Mouse (Mus musculus) neural tube, embryonic 15.5 days (tissue): ENCODE data around the gene Bik. TPM values are rescaled to one million over a fixed set of nuclear protein-coding genes. Genes with fewer than 3 reads are reported as not detected.

ENCODE experiments used
- ATAC-seq: fragments of 200-750 bp; cut with Nextera tagmentation; 2 replicates; pipeline ENCODE4 v1.8.0; 2017; ENCODE audit warnings: mild to moderate bottlenecking, moderate TSS enrichment, moderate library complexity; ENCODE audit not compliant: low FRiP score
- H3K27ac ChIP-seq: fragments of 300-500 bp; sonication (generic); replicated peaks from 2 replicates; pipeline ENCODE4 v1.5.1; 2015; ENCODE audit warnings: mild to moderate bottlenecking, inconsistent platforms
- H3K27me3 ChIP-seq: fragments of 300-500 bp; sonication (generic); replicated peaks from 2 replicates; pipeline ENCODE4 v1.6.1; 2015; ENCODE audit warnings: inconsistent platforms
- H3K36me3 ChIP-seq: fragments of 300-500 bp; sonication (generic); 2 replicates; pipeline ENCODE4 v1.6.1; 2015; ENCODE audit warnings: inconsistent platforms
- H3K4me1 ChIP-seq: fragments of 300-500 bp; sonication (generic); 2 replicates; pipeline ENCODE4 v1.6.1; 2015; ENCODE audit warnings: inconsistent platforms
- H3K4me2 ChIP-seq: fragments of 300-500 bp; sonication (generic); 2 replicates; pipeline ENCODE4 v1.6.1; 2015; ENCODE audit warnings: inconsistent platforms, mild to moderate bottlenecking, moderate library complexity
- H3K4me3 ChIP-seq: fragments of 300-500 bp; sonication (generic); replicated peaks from 2 replicates; pipeline ENCODE4 v1.5.1; 2015; ENCODE audit warnings: mild to moderate bottlenecking, inconsistent platforms
- H3K9ac ChIP-seq: fragments of 300-500 bp; sonication (generic); replicated peaks from 2 replicates; pipeline ENCODE4 v1.6.1; 2015; ENCODE audit warnings: mild to moderate bottlenecking, inconsistent platforms
- H3K9me3 ChIP-seq: fragments of 300-500 bp; sonication (generic); replicated peaks from 2 replicates; pipeline ENCODE4 v1.6.1; 2016; ENCODE audit warnings: inconsistent platforms
- WGBS: fragments of 180-500 bp; shearing (Covaris S2); methylation state at CpG from one replicate; pipeline ENCODE4 v1.1.7; 2015; ENCODE audit warnings: mixed read lengths; 5-methylcytosine and 5-hydroxymethylcytosine counted together
- polyA plus RNA-seq: library from polyadenylated mRNA; unstranded; fragments of >200 nt; fragmentation: Nextera tagmentation; extraction: Ambion mirVana; gene quantifications from 2 replicates; pipeline ENCODE4 v1.2.1, GENCODE M21; 2015

Gene Bik
- 0.75 and 1.2 TPM in 2 replicates for polyA plus RNA-seq

DNA sequence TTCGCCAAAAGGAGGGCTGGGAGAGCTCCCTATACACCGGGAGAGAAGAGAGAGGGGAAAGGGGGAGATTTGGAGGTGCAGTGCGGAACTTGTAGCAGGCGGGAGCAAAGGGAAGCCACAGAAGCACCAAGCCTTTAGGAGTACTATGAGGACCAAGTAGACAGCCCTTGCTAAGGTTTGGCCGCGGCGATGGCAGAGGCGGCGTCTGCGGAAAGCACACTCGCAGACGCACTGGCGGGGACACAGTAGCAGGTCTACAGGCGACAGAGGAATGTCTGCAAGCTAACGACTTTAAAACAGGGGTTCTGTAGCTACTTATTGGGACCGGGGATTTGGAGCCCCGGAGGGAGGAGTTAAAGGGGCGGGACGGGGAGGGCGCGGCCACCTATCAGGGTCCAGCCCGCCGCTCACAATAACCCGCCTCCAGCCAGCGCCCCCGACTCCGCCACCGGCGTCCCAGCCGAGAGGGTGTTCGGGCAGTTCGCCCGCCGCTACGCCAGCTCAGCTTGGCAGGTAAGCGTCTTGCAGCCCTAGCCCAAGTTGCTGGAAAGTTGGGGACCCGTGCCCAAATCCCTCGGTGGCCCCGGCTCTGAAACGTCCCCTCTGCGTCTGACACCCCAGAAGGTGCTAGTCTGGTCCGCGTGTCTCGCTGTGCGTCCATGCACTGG lies at the start of gene Bik:
Gene Bik, plus strand, starts transcription at position 439 of the 668 bp plus-strand sequence.
- Histone ChIP-seq H3K27me3 (peaks cover 49% of the 10 kb centered on the region), H3K27ac (no peak within 1 kb of the TSS), H3K9me3 (no peaks in the 10 kb centered on the region), H3K4me3 (peak within 1 kb of the TSS; percentile 46), H3K4me1 (peaks cover 23% of the 10 kb centered on the region), H3K36me3 (no peaks in the 10 kb centered on the region), H3K9ac (peak within 1 kb of the TSS; percentile 15; the same call in 1 of the 2 replicates), H3K4me2 (peak within 1 kb of the TSS; percentile 90)
- ATAC-seq: no peak; the same call in 1 of the 2 replicates
- WGBS: under 1% methylated on average over 45 of the region's 45 CpGs

DNA sequence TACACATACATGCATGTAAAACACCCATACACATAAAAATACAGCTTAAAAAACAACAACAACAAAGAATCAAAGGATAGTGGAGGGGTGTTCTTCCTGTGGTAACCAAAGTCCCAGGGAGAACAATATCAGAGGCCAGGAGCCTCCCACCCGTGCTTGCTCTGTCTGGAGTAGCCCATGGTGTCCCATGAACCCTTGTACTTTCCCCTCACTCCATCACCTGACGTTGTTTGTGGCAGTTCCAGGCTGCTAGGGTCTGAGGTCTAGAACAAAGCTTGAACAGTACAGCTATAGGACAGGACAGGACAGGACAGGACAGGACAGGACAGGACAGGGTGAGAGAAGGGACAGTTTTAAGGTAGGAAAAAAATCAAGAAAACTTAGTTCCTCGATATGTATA lies 48.6 kb upstream of the Bik start:
- ATAC-seq: no peak
- Histone ChIP-seq H3K4me1 (no peaks in the 10 kb centered on the region), H3K27me3 (no peaks in the 10 kb centered on the region), H3K4me3 (no peak overlapping the region), H3K27ac (no peak overlapping the region), H3K4me2 (no peak overlapping the region), H3K36me3 (0 out of 2 replicates have a peak, but pooled peaks cover 5% of the 10 kb centered on the region), H3K9ac (no peak overlapping the region), H3K9me3 (no peaks in the 10 kb centered on the region)
- 66% methylated on average over 3 of the region's 3 CpGs for WGBS

DNA sequence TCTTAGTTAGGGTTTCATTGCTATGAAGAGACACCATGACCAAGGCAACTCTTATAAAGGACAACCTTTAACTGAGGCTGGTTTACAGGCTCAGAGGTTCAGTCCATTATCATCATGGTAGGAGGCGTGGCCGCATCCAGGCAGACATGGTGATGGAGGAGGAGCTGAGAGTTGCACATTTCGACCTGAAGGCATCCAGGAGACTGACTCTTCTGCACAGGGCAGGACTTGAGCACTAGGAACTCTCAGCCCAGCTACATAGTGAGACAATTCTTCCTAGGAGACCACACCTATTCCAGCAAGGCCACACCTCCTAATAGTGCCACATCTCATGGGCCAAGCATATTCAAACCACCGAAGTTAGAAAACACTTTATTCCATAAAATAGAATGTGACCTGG lies 46.8 kb upstream of the Bik start:
- 92% methylated on average over 4 of the region's 4 CpGs for WGBS
- H3K4me2 ChIP-seq: no peak overlapping the region
- H3K36me3 ChIP-seq: peaks cover 13% of the 10 kb centered on the region
- ATAC-seq: no peak
- no peak overlapping the region for H3K27ac ChIP-seq
- no peak overlapping the region for H3K4me3 ChIP-seq
- H3K9ac ChIP-seq: no peak overlapping the region
- H3K9me3 ChIP-seq: no peaks in the 10 kb centered on the region
- no peaks in the 10 kb centered on the region for H3K27me3 ChIP-seq
- H3K4me1 ChIP-seq: no peaks in the 10 kb centered on the region

DNA sequence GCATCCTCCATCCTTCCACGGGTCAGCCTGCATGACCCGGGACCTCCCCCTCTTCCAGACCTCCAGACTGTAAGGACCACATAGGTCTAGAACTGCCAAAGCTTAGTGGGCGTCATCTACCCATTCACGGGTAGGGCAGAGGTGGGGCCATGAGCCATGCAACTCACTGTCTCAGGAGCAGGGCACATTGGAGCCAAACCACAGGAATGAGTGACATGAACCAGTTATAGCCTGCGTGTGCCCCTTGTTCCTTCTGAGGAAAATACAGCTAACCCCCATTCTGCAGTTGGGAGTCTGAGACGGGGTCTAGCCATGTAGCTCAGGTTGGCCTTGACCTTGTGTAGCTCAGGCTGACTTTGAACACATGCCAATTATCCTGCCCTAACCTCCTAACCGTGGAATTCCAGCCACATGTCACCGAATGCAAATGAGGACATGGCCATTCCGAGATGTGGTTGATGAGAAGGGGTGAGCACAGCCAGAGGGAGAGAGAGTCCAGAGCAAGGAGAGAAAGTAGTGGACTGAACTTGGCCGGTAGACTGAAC lies 45.4 kb upstream of the Bik start:
- Histone ChIP-seq H3K4me3 (no peak overlapping the region), H3K27ac (no peak overlapping the region), H3K9ac (no peak overlapping the region), H3K4me2 (no peak overlapping the region), H3K36me3 (peaks cover 24% of the 10 kb centered on the region), H3K4me1 (no peaks in the 10 kb centered on the region), H3K27me3 (no peaks in the 10 kb centered on the region), H3K9me3 (no peaks in the 10 kb centered on the region)
- WGBS: 72% methylated on average over 10 of the region's 10 CpGs
- no peak for ATAC-seq

DNA sequence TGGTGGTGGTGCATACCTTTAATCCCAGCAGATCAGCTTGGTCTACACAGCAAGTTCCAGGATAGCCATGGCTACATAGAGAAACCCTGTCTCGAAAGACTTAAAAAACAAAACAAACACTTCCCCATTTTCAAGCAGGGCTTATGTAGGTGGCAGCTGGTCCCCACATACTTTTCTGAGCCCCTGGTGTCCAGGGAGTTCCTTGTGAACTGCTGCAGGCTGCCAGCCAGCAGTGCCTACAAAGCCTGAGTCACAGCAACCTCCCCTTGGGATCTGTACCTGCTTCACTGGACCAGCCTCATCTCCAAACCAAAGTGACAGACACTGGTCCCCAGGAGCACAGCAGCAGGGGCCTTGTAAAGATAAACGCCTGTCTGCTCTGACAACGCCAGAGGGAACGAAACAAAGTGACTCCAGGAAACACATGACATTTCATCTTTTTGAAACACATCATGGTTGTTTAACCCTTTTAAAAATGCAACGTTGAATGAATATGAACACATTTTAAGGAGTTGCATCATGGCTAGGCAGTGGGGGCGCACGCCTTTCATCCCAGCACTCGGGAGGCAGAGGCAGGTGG lies 43.9 kb upstream of the Bik start:
- Histone ChIP-seq H3K9ac (no peak overlapping the region), H3K4me2 (no peak overlapping the region), H3K9me3 (no peaks in the 10 kb centered on the region), H3K36me3 (peaks cover 38% of the 10 kb centered on the region), H3K4me1 (no peaks in the 10 kb centered on the region), H3K27me3 (no peaks in the 10 kb centered on the region), H3K4me3 (no peak overlapping the region), H3K27ac (no peak overlapping the region)
- no peak for ATAC-seq
- 73% methylated on average over 8 of the region's 8 CpGs for WGBS

DNA sequence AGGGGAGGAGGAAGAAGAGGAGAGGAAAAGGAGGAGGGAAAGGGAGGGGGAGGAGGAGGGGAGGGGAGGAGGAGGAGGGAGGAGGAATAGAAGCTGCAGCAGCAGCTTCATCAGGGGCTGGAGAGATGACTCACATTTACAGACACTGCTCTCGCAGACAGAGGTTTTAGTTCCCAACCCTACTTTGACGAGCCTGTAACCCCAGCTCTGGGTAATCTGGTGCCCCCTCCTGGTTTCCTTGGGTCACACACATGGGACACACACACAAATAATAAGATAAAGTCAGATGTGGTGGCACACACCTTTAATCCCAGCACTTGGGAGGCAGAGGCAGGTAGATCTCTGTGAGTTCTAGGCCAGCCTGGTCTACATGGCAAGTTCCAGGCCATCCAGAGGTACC lies 43.2 kb upstream of the Bik start:
- no peak overlapping the region for H3K9ac ChIP-seq
- H3K4me1 ChIP-seq: no peaks in the 10 kb centered on the region
- no peaks in the 10 kb centered on the region for H3K9me3 ChIP-seq
- no peak overlapping the region for H3K27ac ChIP-seq
- H3K36me3 ChIP-seq: peaks cover 44% of the 10 kb centered on the region
- no peak for ATAC-seq
- no peaks in the 10 kb centered on the region for H3K27me3 ChIP-seq
- no peak overlapping the region for H3K4me2 ChIP-seq
- no peak overlapping the region for H3K4me3 ChIP-seq
- WGBS: 31% methylated on average over 2 of the region's 2 CpGs

DNA sequence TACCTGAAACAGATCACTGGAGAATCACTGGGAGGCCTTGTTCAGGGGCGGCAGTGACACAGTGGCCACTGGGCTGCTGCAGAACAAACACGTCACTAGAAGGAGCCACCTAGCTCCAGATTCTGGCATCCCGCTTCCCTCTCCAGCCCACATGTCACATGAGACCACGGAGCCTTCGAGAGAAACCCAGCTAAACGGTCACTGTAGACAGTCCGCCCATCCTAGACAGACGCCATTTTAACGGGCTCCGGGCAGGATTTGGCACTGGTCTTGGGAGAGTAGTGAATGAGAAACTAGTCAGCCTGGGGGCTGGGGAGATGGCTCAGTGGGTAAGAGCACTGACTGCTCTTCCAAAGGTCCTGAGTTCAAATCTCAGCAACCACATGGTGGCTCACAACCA lies 42.4 kb upstream of the Bik start:
- no peak for ATAC-seq
- Histone ChIP-seq H3K4me3 (no peak overlapping the region), H3K36me3 (peaks cover 49% of the 10 kb centered on the region), H3K27me3 (no peaks in the 10 kb centered on the region), H3K27ac (no peak overlapping the region), H3K4me2 (no peak overlapping the region), H3K9me3 (no peaks in the 10 kb centered on the region), H3K4me1 (no peaks in the 10 kb centered on the region), H3K9ac (no peak overlapping the region)
- 91% methylated on average over 10 of the region's 10 CpGs for WGBS

DNA sequence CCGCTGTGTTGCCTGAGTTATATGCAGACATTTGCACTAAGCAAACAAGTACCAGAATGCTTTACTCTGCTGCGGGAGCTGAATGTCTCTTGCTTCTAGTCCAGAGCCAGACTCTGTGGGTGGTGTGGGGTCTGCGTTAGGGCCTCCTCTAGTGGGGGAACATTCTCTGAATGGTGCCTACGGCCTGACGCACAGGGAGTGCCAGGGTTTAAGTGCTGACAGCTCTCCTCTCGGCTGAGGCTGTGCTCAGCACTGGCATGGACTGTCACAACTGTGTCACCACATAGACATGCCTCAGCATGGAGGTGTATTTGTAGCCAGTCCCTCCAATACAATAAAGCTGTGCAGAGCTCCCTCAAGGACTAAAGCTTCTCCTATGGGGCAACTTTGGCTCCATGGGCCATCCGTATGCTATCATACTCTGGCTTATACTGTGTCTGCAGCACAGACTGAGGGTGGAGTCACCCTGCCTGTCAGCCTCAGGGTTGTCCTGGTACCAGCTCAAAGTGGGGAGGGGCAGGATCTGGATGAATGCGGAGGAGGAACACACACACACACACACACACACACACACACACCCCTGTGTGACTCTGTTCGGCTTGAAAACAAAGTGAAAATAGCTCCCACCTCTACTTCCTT lies 39.1 kb upstream of the Bik start:
- peaks cover 78% of the 10 kb centered on the region for H3K36me3 ChIP-seq
- no peaks in the 10 kb centered on the region for H3K9me3 ChIP-seq
- WGBS: 68% methylated on average over 9 of the region's 9 CpGs
- no peak overlapping the region for H3K4me2 ChIP-seq
- H3K9ac ChIP-seq: no peak overlapping the region
- H3K27me3 ChIP-seq: no peaks in the 10 kb centered on the region
- no peak for ATAC-seq
- no peak overlapping the region for H3K27ac ChIP-seq
- no peak overlapping the region for H3K4me3 ChIP-seq
- no peaks in the 10 kb centered on the region for H3K4me1 ChIP-seq

DNA sequence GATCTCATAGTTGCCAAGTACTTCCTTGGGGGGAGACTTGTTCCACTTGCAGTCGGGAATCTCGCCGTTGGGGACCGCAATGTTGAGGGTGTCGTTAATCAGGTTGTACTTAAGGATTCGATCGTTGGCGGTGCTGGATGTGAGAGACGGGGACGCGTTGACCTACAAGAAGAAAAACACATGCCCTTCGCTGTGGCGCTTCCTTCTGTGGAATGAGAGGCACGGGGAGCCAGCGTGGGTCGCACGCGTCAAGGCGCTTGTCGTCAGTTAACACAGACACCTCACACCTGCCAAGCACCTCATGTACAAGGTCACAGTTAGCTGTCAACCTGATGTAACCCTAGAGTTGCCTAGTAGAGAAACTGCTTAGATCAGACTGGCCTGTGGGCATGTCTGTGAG lies 37.2 kb upstream of the Bik start:
- Histone ChIP-seq H3K36me3 (peaks cover 86% of the 10 kb centered on the region), H3K27ac (no peak overlapping the region)
- 93% methylated on average over 20 of the region's 20 CpGs for WGBS

DNA sequence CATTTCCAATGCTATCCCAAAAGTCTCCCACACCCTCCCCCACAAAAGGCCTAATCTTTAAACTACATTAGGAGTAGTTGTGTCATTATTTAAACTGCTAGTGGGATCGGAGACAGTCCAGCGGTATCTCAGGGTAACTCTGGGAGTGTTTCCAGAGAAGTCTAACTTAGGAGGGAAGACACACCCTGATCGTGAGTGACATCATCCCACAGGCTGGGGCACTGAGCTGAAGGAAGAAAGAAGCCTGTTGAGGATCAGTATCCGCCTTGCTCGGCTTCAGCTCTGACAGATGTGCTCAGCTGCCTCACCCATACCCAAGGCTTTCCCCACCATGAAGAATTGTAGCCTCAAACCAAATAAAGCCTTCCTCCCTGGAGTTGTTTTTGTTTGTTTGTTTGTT lies 34.8 kb upstream of the Bik start:
- ATAC-seq: no peak
- 88% methylated on average over 5 of the region's 5 CpGs for WGBS
- Histone ChIP-seq H3K27ac (no peak overlapping the region), H3K4me1 (no peaks in the 10 kb centered on the region), H3K4me2 (no peak overlapping the region), H3K9me3 (no peaks in the 10 kb centered on the region), H3K4me3 (no peak overlapping the region), H3K9ac (no peak overlapping the region), H3K27me3 (no peaks in the 10 kb centered on the region), H3K36me3 (peaks cover 89% of the 10 kb centered on the region)

More for the DNA sequence above, 37.2 kb upstream of the Bik start:
- Histone ChIP-seq H3K4me2 (no peak overlapping the region), H3K9me3 (no peaks in the 10 kb centered on the region), H3K4me1 (no peaks in the 10 kb centered on the region), H3K9ac (no peak overlapping the region), H3K4me3 (no peak overlapping the region), H3K27me3 (no peaks in the 10 kb centered on the region)
- ATAC-seq: no peak

DNA sequence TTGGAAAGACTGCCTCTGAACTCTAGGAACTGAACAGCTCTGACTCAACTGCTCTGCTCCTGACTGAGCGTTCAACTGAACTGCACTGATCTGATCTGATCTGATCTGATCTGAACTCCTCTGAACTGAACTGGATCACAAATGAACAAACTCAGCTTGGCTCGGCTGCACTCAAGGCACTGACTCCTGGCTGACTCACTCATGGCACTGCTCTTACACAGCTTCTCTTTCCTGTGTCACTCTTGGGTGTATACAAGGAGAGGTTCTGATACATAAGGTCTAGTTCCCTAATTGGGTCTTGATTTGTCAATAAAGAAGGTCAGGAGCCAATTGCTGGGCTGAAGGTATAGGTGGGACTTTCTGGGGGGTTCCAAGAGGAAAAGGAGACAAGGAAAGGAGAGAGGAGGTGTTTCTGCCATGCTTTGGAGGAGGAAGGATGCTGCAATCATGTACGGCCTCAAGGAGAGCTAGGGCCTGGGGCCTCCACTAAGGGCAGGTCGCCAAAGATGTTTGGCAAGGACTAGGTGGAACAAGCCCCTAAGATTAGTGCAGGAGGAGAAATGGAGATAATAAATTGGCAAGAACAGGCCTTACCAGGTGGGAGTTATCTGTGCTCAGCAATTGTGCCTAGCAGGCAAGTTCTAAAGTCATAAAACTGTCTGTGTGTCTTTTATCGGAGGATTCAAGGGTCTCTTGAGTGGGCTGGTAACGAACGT lies 32.6 kb upstream of the Bik start:
- Histone ChIP-seq H3K27ac (no peak overlapping the region), H3K4me3 (no peak overlapping the region), H3K4me2 (no peak overlapping the region), H3K36me3 (peaks cover 94% of the 10 kb centered on the region), H3K4me1 (no peaks in the 10 kb centered on the region), H3K9ac (no peak overlapping the region), H3K27me3 (no peaks in the 10 kb centered on the region), H3K9me3 (no peaks in the 10 kb centered on the region)
- no peak for ATAC-seq
- WGBS: 69% methylated on average over 7 of the region's 7 CpGs
